Mouse (Mus musculus) kidney, postnatal 36 days (tissue): ENCODE data around the gene Gm49661.

Experiments used
- DNase-seq, 2 experiments: peaks; one replicate each; pipeline ENCODE4 v3.0.0; 2021 to 2022; ENCODE audit warnings: mixed read lengths in 2 of 2

The Gm49661 gene

DNA sequence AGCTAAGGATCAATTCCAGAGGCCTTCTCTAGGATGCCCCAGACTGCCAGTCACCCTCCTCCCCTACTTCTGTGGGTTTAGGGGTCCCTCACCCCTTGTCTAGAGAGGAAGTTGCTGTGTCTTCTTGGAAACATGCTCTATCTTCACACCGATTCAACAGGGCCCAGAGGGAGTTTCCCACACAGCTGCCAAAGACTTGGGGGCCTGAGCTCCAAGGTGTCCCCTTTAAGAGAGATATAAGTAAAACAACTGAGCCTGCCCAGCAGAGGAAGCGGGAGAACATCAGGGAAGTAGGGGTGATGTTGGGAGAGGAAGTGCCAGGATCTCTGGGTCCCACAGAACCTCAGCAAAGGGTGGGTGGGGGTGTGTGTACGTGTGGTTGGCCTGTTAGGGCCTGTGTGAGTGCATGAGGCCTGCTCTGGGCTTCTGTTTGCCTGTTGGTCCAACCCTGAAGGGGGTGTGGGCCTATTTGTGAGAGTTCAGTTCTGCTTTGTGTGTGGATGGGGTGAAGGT lies 13.3 kb upstream of the Gm49661 start:
- no peak for DNase-seq

GRCm38 (mm10) chr8:84981644-84982498 lies 12.6 kb upstream of the Gm49661 start:
- peak; percentile 66 to 72 for DNase-seq

- peak; percentile 98 for DNase-seq
Measured at GRCm38 (mm10) chr8:84980622-84981358, 11.6 kb upstream of the Gm49661 start.

GRCm38 (mm10) chr8:84979599-84980421 lies 10.6 kb upstream of the Gm49661 start:
- peak; percentile 96 to 97 for DNase-seq

GRCm38 (mm10) chr8:84978248-84978940 lies 9.2 kb upstream of the Gm49661 start, which contains the start of gene Junb:
Junb (minus strand) TSS chr8:84978718.
- DNase-seq: peak; percentile 96 to 98

- peak; percentile 61 to 78 for DNase-seq
Measured at GRCm38 (mm10) chr8:84977435-84978247, 8.4 kb upstream of the Gm49661 start.

DNA sequence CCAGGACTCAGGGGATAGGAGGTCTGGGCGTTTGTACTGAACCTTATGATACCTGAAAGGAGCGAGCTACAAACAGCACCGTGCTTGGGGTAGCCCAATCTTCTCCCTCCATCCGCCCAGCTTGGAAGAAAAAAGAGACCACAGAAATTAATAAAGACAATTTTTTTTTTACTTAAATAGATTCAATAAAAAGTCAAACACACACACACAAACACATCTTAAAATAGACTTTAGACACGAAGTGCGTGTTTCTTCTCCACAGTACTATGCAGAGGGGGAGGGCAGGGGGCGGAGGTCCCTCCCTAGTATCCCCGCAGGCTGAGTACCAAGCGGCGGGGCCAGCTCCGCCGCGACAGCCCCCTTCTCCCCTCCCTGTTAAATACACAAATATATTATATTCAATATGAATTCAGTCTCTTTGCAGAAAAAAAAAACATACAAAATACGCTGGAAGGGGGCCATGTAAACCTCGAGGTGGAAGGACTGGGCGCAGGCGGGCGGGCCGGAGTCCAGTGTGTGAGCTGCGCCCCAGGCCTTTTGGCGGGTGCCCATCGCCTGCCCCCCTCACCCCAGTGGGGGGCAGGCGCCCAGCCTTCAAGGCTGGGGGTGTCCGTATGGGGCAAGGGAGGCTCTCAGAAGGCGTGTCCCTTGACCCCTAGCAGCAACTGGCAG lies 7.7 kb upstream of the Gm49661 start:
- DNase-seq: no peak

DNA sequence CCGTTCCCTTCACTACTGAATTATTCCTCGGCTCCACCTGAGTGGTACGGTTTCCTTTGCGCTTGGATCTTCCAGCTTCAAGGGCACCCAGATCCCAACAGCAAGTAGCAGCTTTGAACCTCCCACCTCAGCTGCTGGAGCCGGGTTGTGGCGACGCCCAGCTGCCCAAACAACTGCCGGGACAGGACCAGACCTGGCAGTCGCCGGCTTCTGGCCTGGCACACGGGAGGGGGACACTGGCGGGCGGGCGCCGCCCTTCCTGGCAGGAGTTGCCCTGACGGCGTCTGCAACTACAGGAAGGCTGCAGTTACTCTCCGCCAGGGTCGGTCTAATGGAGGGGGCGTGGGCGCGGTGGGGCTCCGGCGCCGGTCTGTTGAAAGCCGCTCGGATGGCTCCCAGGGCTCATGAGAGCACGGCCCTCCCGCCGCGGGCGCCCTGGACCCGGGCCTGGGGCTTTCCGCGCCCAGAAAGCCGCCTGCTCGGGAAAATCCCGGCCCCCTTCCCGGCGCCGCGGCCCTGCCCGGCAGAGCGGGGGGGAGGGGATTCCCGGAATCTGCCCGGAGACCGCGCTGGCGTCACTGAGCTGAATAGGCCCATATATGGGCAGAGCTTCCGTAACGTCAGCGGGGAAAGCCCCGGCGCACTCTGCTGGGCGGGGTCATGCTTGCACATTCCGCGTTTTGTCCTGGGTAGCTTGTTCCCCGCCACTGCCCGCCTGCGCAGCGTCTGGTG lies 7.0 kb upstream of the Gm49661 start:
- DNase-seq: peak; percentile 97

- peak; percentile 65 to 82 for DNase-seq
Measured at GRCm38 (mm10) chr8:84975434-84975833, 6.2 kb upstream of the Gm49661 start.

GRCm38 (mm10) chr8:84974543-84975142 lies 5.4 kb upstream of the Gm49661 start:
- no peak for DNase-seq

DNA sequence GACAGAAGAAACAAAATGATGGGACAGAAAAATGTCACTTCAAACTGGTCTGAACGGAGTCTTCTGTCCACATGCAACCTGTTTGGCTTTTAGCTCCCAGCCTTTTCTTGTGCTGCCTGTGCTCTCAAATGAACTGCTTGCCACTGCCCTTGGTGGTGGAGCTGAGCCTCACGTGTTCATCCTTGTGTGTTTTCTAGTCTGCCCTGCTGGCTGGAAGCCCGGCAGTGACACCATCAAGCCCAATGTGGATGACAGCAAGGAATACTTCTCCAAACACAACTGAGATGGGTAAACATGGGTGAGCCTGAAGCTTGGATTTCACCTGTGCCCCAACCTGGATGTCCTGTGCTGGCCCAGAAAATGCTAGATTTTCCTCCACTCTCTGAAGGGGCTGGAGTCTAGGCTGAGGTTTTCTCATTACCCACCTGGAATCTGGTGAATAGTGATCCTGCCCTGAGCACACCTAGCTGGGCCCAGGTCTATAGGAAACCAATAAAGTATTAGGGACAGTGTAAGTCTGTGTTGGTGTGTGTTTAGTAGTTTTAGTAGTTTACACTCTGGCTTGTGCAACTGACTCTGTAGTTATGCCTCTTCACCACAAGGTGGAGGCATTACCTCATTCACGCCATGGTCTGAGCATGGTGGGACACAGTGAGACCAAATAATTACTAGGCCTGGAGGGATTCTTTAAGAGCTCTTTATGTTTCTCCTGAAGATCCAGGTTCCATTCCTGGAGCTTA lies 4.7 kb upstream of the Gm49661 start:
- DNase-seq: peak in 1 of 2 experiments; percentile 70

GRCm38 (mm10) chr8:84973079-84973478 lies 3.8 kb upstream of the Gm49661 start:
- DNase-seq: no peak

- DNase-seq: no peak
Measured at GRCm38 (mm10) chr8:84970913-84971312, 1.7 kb upstream of the Gm49661 start.

GRCm38 (mm10) chr8:84970135-84970790 lies 1.0 kb upstream of the Gm49661 start:
- peak in 1 of 2 experiments; percentile 40 for DNase-seq

GRCm38 (mm10) chr8:84968650-84969049 lies 583 bp downstream of the Gm49661 start:
- DNase-seq: peak in 1 of 2 experiments; percentile 29

DNA sequence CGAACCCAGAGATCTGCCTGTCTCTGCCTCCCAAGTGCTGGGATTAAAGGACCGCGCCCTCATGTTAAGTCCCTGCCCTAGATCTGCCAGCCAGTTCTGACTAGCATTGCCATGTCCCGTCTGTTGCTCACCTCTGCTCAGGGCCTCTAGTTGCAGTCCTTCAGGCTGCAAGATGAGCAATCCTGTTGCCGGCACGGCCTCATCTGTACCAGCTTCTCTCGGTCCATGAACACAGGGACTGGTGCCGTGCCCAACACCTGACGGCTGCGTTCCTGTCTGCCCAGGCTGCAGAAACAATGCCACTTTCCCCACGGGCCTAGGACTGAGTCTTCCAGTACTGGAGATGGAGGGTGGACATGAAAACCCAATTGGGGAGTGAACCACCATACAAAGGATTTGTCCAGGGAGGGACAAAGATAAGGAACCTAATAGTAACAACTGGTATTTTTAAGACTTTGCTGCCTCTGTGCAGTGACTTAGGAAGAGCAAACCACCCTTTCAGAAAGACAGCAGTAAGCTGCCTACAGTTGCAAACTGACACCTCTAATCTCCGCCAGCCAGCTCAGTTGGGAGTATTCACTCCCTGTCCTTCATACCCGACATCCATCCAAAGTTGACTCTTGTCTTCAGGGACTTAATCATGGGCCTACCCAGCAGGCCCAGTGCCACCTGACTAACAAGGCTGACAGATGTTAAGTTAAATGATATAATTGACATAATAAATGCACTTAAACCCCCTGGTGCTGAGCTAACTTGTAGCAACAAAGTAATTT lies 1.5 kb downstream of the Gm49661 start:
- no peak for DNase-seq

DNA sequence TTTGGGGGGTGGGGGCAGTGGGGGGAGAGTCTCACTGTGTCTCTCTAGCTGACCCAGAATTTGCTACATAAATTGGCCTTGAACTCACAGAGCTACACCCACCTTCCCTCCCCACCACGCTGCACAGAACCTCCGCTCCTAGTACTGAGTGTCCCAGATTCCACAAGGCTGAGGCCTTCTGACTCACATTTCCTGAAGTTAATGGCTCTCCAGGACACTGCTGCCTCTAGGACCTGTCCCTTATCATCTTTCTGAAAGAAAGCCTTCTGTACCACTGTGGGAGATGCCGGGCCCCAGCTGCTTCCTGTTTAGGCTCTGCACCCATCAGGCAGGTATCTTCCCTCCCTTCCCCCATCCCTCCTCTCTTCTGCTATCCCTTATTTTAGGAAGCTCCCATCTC lies 2.6 kb downstream of the Gm49661 start:
- DNase-seq: no peak
